Mouse (Mus musculus) B cell, adult 2 months (primary cell): ENCODE results near the gene Nek7.

Source experiments
- DNase-seq, 2 experiments: peaks; one replicate each; pipeline ENCODE4 v3.0.0; 2022

Nek7 gene

DNA sequence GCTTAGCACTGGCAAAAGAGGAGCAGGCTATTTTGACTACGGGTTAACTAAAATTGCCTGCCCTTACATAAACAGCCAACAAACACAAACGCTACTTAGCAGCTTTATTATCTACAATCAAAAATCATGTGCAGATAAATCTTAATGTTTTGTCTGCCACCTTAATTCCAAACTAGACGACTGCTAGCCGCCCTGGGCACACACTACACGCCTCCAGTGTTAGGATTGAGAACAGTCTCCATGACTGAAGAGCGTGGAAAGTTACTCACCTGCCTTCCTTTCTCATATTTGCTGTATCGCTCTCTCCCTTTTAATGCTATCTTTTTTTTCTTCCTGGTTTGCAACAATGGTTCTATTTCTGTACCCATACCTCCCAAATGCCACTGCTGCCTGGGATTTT lies 12.1 kb downstream of the Nek7 start:
- no peak for DNase-seq

DNA sequence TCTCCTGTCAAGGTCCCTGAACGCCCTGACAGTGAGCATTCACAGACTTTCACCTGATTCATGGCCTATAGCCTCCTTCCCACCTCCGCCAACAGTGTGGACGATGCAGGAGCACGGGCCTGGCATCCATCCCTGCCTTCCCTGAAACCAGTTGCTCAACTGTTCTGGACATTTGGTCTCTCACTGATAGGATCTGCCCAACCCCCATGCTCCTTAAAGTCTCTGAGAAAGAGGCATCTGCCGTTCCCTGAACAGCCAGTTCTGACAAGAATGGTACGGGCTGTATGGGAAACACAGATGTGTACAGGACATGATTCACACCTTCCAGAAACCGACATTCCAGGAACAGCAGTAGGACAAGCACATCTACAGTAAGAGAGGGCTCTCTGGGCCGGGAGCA lies 13.2 kb downstream of the Nek7 start:
- no peak for DNase-seq

DNA sequence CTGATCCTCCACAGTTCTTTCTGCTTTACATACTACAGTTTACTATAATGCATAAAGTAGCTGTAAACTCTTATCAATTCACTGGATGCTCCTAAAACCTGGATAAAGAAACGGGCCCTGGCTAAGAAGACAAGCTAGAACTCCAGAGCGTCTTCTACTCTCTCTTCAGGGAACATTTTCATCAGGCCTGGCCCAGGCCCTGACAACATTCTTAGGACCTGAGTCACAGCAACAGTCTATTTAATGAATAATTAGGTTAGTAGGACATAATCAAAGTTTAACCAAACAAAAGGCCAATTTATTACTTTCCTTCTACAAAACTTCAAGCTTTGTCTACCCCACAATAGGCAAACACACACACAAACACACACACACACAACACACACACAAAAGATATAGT lies 15.2 kb downstream of the Nek7 start:
- DNase-seq = no peak

DNA sequence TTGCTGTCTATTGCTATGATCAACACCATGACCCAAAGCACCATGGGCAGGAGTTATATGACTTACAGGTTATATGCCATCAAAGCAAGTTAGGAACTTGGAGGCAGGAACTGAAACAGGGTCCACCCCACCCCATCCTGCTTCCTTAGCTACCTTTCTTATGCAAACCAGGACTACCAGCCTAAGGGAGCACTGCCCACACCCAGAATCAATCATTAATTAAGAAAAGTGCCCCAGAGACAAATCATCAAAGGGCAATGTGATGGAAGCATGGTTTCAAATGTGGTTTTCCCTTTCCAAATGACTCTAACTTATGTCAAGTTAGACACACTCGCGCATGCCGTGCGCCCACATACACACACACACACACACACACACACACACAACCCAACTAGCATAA lies 16.0 kb downstream of the Nek7 start:
- DNase-seq = no peak

DNA sequence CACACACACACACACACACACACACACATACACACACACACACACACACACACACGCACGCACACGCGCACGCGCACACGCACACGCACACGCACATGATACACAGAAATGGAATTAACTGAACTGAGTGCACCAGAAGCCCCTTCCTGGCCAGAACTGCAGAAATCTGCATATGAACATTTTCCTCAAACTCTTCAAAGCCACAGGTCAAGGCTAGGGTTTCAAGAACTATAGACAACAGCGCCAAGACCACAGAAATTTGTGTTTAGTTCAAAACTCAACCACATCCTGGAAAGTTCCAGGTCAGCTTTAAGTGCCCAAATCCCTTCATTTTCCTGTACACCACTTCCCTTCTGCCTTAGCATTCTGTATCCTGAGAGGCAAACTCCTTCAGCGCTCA lies 21.9 kb downstream of the Nek7 start:
- no peak for DNase-seq

DNA sequence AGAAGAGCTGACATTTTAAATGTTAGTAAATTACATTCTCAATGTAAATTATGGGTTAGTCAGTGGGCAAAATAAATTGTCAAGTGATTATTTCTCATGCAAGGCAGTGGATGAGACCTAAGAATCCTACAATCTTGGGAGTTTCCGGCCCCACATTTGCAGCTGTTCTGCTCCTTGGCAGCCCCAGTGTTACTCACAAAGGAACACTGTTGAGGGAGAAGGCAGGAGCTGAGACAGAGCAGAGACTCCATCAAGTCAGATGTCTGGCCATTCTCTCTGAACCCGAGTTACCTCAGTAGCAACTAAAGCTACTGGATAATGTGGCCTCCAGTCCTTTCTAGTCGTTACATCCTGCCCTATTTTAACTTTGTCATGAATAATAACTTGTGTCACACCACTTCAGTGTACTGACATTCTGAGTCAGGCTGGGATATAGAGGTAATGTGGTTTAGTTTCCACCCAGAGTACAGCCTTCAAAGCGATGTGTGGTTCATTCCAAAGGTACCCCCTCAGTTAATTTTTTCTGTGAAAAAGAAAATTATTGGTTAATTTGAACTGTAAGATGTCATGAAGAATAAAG lies 23.7 kb downstream of the Nek7 start:
- no peak for DNase-seq

DNA sequence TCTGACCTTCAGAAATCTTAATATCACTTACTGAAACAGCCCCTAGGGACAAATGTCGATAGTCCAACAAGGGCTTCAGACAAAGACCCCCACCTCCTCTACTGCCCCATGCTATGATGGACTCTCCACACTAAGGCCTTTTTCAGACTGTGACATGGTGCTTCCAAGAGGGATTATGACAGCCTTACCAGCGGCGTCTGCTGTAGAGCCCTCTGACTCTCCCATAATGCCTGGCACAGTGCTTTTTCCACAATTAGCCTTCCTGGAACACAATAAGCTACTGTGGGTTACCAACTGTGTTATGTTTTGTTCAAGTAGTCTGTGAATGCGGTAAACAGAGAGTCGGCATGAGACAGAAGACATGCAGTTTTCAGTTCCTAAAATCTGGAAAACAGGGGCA lies 25.0 kb downstream of the Nek7 start:
- DNase-seq = no peak

DNA sequence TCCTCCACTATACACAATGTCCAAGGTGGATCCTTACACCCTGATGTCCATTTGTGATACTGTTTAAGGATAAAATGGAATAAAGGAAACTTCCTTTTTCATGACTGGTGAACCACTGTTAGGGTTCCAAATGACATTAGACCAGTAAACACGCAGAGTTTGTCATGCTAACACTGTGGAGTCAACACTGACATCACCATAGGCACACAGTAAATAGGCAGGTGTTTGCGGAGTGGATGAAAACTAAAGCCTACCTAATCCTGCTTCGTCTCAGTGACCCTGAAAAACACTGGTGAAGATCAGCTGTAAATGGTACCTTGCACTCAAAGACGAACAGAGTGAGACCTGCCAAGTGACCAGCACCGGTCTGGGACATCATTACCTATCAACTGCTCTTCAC lies 26.0 kb downstream of the Nek7 start:
- DNase-seq = no peak

DNA sequence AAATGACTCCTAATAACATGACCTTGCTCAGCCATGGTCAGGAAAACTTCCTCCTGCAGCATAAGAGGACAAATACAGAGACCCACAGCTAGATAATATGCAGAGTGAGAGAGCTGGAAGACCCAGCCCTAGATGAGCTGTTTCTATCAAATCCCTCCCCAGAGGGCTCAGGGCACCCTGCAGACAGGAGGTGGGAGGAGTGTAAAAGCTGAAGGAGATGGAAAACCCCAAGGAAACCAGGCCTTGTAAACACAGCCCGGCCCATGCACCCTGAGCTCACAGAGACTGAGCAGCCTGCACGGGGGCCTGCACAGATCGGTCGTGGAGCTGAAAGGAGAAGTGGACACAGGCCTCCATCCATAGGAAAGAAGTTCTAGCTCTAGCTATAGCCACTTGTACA lies 27.5 kb downstream of the Nek7 start:
- no peak for DNase-seq

DNA sequence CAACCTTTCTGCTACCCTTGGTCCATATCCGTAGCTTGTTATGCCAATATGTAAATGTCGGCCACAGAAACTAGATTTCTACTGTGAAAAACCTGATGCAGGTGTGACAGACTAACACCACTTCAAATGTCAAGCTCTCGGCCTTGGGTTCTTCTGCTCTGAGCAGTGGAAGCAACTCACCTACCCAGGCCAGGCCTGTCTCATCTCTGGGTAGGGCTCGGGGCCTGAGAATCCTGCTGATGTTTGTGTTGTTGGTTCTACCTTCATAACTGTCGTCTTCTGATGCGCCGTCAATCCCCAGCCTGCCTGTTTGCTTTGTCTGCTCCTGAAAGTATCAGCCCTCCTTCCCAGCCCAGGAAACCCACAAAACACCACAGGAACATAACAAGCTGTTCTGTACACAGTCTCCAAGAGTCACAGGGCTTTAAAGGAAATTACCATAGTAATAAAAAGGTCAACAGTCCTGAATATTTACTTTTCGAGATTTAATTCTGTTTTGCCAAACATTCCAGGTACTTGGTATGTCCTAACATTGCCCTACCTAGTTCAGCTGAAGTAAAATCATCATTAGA lies 29.4 kb downstream of the Nek7 start:
- DNase-seq = no peak

DNA sequence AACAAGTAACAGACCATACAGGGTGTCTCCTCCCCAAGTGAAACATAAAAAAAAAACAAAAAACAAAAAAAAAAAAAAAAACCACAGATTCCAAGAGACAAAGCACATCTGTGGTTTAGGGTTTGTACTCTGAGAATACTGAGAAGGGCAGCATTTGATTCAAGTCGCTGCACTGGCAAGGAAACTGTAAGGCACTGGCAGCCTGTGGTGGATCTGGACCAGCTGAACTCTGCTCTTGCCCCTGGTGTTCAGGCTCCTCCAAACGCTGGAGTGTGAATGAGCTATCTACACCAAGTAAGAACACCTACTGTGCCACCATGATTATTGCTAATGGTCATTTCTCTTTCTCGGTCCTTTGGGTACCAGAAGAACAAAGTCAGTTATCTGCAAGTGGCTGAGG lies 30.8 kb downstream of the Nek7 start:
- DNase-seq = no peak

DNA sequence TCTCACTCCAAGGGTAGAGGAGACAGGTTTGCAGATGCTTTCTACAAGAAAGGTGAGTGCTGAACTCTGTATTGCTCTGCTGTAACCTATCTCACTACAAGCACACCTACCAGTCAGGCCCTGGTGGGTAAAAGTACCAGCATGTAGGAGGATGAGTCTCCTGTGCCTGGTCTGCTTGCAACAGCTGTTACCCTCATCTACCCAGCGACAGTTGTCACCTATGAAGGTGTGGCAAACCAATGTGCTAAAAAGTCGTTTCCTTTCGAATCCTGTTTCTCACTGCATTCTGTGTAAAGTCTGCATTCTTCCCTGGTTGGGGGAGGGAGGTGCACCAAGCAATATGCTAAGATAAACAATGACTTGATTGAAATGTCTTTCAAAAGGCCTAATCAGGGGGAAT lies 32.1 kb downstream of the Nek7 start:
- no peak for DNase-seq

DNA sequence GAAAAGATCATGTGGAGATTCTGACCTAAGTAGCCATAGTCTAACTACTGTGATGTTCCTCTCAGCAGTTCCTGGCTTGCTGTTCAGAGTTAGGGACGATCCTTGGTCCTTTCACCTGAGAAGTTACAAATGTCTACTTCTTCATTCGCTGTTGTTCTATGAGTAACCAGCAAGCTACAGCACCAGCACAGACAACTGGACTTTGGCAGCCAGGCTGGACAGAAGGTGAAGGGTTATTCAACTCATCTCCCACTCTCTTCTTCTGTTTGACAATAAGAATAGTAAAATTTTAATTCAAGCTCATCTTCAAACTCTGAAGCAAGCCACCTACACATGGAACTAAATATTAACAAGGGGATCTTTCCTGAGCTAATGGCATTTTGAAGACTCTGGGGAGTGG lies 33.0 kb downstream of the Nek7 start:
- DNase-seq = no peak

DNA sequence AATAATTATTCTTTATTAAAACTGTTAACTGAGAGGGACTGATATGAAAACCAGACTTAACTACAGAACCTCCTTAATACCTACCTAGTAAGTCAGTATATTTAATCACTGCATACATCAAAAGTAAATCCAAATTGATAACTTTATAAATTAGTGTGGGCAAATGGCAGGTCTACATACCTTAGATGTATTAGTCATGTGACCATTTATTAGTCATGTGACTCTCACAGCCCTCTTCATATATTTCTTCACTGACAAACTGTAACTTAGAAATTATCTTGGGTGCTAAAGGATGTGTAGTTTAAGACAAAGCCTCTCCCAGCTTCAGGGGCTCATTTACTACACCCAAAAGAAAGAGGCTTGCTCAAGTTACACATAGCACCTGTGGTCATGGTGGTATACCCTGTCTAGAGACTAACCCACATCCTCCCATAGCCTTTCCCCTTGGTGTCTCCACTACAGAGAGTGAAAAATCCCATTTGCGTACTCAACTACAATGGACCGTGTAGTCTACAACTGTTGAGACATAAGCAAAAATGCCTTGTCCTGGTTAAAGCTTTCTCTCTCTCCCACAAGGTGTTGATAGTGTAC lies 35.4 kb downstream of the Nek7 start:
- DNase-seq = no peak

DNA sequence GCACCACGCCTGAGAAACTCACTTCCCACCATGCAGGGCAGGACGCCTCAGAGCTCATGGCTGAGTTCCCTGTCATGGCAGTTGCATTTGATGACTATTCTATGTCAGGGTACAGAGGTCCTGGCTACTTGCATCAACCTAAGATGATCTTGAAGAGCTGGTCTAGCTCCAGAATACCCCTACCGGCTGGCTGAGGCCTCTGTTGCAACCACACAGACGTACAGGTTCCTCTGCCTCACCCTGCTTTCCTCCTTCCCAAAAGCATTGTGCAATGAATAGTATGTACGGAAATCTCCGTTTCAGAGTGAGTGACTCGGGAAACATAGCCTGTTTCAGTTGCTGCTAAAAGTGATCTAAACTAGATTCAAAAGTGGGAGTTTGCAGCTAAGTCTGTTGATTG lies 37.7 kb downstream of the Nek7 start:
- no peak for DNase-seq

DNA sequence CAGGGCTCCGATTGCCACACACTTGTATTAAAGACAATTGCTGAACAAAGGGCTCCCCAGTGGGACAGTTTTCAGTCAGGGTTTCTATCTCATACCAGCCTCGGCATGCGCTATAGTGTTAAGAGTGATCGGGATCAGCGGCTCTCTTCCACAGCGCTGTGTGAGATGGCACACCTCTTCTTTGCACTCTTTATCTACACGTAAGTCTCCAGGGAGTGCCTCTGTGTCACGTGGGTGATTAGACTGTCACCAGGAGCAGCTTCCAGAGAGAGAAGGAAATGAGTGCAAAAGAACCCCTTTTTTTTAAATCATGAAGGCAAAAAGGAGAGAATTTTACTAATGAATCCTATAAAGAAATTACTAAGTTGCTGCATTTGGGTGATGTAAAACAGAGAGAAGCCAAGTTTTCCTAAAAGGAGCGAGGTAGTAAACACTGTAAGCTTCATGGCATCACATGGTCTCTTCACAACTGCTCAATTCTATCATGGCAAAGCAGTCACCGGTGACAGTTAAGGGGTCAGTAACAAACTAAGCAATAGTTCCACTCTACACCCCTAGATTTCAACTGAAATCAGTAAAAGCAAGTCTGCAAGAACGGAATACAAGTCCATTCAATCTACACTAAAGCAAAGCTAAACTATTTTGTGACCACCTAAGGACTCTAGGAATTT lies 40.0 kb downstream of the Nek7 start:
- no peak for DNase-seq

DNA sequence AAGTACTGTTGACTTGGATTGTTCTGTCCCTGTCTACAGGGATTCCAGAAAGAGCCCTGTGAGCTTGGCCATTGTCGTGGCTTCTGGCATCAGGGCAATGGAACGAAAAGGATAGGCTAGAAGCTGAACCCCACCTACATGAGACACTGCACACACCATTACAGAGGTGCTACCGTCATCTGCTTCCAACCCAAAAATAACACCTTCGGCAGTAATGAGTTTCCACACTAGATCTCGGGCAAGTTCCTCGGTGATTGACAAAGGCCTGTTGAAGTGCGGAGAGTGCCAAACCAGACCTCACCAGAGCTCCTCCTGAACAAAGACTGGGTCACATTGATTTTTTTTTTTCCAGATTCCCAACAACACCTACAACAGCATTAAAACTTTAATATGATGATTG lies 40.7 kb downstream of the Nek7 start:
- DNase-seq = no peak

DNA sequence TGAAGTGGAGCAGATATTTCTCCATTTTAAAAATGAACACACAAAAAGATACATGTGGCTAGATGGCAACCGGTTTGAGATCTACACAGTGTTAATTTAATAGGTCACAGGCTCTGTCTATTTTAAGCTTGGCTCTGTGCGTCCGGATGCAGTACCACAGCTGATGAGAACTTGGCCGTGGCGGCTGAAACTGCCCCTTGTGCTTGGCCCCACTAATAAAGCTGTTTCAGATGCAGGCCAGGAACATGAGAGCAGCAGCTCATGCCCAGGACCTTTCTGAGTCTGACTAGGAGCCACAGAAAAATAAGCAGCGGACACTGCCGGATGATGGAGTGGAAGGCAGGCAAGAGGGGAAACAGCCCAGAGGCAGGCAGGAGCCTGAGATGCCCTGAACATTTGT lies 43.1 kb downstream of the Nek7 start:
- DNase-seq = no peak

DNA sequence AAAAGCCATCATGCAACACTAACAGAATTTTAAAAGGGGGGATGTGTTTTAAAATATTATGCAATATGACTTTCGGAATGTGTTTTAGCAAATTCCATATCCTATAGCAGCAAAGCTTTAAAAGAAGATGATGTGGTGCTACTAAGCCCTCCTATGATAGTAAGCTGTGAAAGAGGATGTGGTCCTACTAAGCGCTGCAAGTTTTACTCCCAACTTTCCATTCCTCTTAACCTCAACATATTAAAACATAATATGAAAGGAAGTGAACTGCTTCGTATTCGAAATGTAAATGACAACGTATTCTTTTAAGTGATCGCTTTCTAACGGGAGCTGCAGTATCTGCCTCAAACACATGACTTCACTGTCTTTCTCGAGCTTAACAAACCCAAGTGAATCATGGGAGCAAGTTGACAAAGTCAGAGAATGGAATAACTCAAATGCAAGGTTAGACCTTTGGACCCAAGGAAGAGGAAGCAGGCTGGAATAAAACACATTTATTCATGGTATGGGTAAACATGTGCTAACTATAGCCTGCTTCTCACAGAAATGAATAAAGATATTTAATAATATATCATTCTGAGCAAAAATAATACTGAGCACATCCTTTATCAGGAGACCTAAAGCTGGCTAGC lies 43.8 kb downstream of the Nek7 start:
- DNase-seq = no peak

DNA sequence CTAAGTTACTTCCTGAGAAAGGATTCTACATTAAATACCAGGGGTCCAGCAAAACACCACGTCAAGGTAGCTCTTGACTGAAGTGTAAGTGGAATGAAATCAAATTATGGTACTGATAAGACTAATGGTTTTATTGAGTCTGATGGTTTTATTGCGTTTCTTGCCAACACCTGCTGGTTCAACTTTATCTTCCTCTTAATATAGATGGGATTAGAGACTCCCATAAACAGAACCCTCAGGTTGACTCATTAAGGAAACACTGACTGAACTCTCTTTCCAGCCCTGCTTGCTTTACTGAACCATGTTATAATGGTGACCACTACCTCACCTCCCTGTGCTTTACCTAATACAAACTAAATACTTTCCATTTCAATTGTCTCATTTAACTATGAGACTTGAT lies 44.3 kb downstream of the Nek7 start:
- no peak for DNase-seq

DNA sequence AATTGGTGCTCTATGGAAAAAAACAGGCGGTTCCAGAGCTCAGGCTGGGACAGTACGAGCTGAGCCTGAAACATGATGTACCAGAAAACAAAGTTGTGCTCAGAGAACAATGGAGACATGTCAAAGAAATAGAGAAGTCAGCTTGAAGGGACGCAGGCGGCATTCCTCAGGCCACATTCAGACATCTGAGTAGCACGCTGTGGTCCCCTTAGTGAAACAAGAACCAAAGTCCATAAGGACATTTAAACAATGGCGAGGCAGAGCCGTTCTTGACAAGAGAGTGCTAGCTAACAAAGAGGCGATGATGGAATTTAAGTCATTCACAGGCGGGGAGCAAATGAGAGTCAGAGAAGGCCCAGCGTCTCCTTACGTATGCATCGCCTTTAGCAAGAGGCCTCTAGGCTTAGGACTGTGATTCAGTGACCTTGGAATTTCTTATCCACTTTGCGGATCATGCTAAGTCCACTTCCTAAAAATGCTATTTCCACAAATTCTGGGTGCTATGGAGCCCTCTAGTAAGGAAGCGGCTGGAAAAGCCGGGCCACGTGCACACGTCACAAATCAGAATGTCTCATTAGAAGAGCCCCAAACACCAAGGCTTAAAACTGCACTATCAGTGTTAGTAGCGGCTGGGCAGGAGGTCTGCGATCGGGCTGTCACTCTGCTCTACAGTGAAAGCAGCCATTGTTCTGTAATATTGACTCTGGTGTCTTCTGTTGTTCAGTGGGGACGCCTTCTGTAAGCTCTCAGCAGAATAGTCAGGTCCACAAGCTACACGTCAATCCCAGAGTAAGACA lies 48.2 kb downstream of the Nek7 start:
- no peak for DNase-seq

DNA sequence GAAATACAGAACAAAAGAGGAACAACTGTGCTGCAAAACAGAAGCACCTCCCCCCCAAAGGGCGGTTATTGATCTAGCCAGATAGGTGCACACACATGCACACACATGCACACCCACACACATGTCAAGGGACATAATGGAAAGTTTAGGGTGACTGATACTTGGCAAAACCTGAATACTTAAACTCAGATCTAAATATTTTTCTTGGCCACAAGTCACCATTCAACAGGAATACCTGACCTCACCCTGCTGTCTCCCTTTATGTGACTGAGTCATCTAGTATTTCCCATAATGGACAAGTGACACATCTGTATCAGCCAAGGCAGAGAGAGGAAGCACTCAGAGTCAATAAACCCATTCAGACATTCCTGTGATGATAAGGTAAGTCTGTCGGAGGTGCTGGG lies 48.9 kb downstream of the Nek7 start:
- no peak for DNase-seq
